Mouse (Mus musculus) adrenal gland, postnatal 4 days (tissue): ENCODE measurements around the gene Dnajc24. TPM values are rescaled to one million over a fixed set of nuclear protein-coding genes. Genes with fewer than 3 reads are reported as not detected.

Source experiments
- microRNA-seq: library from miRNA; unstranded; fragments of <30 nt; microRNA quantifications from one replicate; pipeline ENCODE4 v1.2.0, GENCODE M21; 2021
- total RNA-seq, 2 experiments: library from RNA; stranded (reverse); gene quantifications; 2 replicates each; pipeline ENCODE4 v1.2.3; 2021

The Dnajc24 gene
- total RNA-seq, 2 experiments from 2014 or later: 36.9 TPM

Small RNA genes lying within 50 kb of the gene (microRNA-seq; reads per million reads assigned to microRNA genes)
- not detected for gene Gm22002

Other genes starting within 250 kb of the Dnajc24 start
- 10 to 100 TPM; 20.8 to 23.6 TPM for gene Elp4, start 99.0 kb downstream of the Dnajc24 start, total RNA-seq
- gene Immp1l, start 98.9 kb downstream of the Dnajc24 start, total RNA-seq: 10 to 100 TPM; 35.6 to 37.1 TPM